Mouse (Mus musculus) MEL (cell line): Measurements from ENCODE around the gene Filip1l. TPM values are rescaled to one million over a fixed set of nuclear protein-coding genes. Genes with fewer than 3 reads are reported as not detected.

Source experiments
- BHLHE40 ChIP-seq: IDR thresholded peaks from 2 replicates; pipeline ENCODE4 v1.6.1; 2012; ENCODE audit warnings: low read depth, mild to moderate bottlenecking, inconsistent platforms, low read length, improper control_type of control experiment, borderline replicate concordance
- CHD1 ChIP-seq: IDR thresholded peaks from 2 replicates; pipeline ENCODE4 v1.6.1; 2012; ENCODE audit warnings: low read depth, mild to moderate bottlenecking, inconsistent platforms, low read length, improper control_type of control experiment
- E2F4 ChIP-seq: IDR thresholded peaks from 2 replicates; pipeline ENCODE4 v1.6.1; 2011; ENCODE audit warnings: low read depth, low read length, improper control_type of control experiment, borderline replicate concordance
- ELF1 ChIP-seq: IDR thresholded peaks from 2 replicates; pipeline ENCODE4 v1.6.1; 2014; ENCODE audit warnings: low read depth, mild to moderate bottlenecking, inconsistent platforms, low read length, improper control_type of control experiment, moderate library complexity
- EP300 ChIP-seq, 2 experiments: IDR thresholded peaks; 2 replicates each; pipeline ENCODE4 v1.6.1; 2011; ENCODE audit warnings: improper control_type of control experiment in 2 of 2, low read length in 2 of 2, low read depth in 1 of 2, mild to moderate bottlenecking in 1 of 2
- GABPA ChIP-seq: IDR thresholded peaks from 2 replicates; pipeline ENCODE4 v1.6.1; 2012; ENCODE audit warnings: low read depth, mild to moderate bottlenecking, inconsistent platforms, low read length, improper control_type of control experiment, moderate library complexity
- GATA1 ChIP-seq: IDR thresholded peaks from 2 replicates; pipeline ENCODE4 v1.6.1; 2011; ENCODE audit warnings: low read depth, low read length, improper control_type of control experiment
- HCFC1 ChIP-seq: IDR thresholded peaks from 2 replicates; pipeline ENCODE4 v1.6.1; 2012; ENCODE audit warnings: low read depth, mild to moderate bottlenecking, inconsistent platforms, low read length, improper control_type of control experiment, moderate library complexity
- JUND ChIP-seq: IDR thresholded peaks from 2 replicates; pipeline ENCODE4 v1.6.1; 2011; ENCODE audit warnings: low read depth, mild to moderate bottlenecking, improper control_type of control experiment, low read length
- MAFK ChIP-seq: IDR thresholded peaks from 2 replicates; pipeline ENCODE4 v1.6.1; 2011; ENCODE audit warnings: low read depth, mild to moderate bottlenecking, low read length, improper control_type of control experiment, borderline replicate concordance
- MAZ ChIP-seq: IDR thresholded peaks from 2 replicates; pipeline ENCODE4 v1.6.1; 2012; ENCODE audit warnings: low read depth, mild to moderate bottlenecking, inconsistent platforms, low read length, improper control_type of control experiment
- MXI1 ChIP-seq: IDR thresholded peaks from 2 replicates; pipeline ENCODE4 v1.6.1; 2011; ENCODE audit warnings: mild to moderate bottlenecking, low read depth, low read length, improper control_type of control experiment
- MYC ChIP-seq: IDR thresholded peaks from 2 replicates; pipeline ENCODE4 v1.6.1; 2011; ENCODE audit warnings: low read depth, mild to moderate bottlenecking, low read length, improper control_type of control experiment, moderate library complexity
- NELFE ChIP-seq: IDR thresholded peaks from 2 replicates; pipeline ENCODE4 v1.6.1; 2011; ENCODE audit warnings: low read depth, low read length, improper control_type of control experiment
- POLR2AphosphoS5 ChIP-seq: IDR thresholded peaks from 2 replicates; pipeline ENCODE4 v1.6.1; 2012; ENCODE audit warnings: low read depth, borderline replicate concordance, mild to moderate bottlenecking, inconsistent platforms, low read length, moderate library complexity, mixed read lengths
- RCOR1 ChIP-seq: IDR thresholded peaks from 2 replicates; pipeline ENCODE4 v1.6.1; 2012; ENCODE audit warnings: low read depth, mild to moderate bottlenecking, inconsistent platforms, low read length, improper control_type of control experiment
- SIN3A ChIP-seq: IDR thresholded peaks from 2 replicates; pipeline ENCODE4 v1.6.1; 2012; ENCODE audit warnings: low read length, improper control_type of control experiment, inconsistent platforms
- SMC3 ChIP-seq: IDR thresholded peaks from 2 replicates; pipeline ENCODE4 v1.6.1; 2011; ENCODE audit warnings: low read depth, low read length, improper control_type of control experiment
- TAL1 ChIP-seq: IDR thresholded peaks from 2 replicates; pipeline ENCODE4 v1.6.1; 2012; ENCODE audit warnings: mild to moderate bottlenecking, inconsistent platforms, low read length, moderate library complexity, mixed read lengths
- TBP ChIP-seq: IDR thresholded peaks from 2 replicates; pipeline ENCODE4 v1.8.0; 2011; ENCODE audit warnings: low read depth, low read length, improper control_type of control experiment
- TCF12 ChIP-seq: IDR thresholded peaks from 2 replicates; pipeline ENCODE4 v1.6.1; 2014; ENCODE audit warnings: low read depth, mild to moderate bottlenecking, inconsistent platforms, low read length, improper control_type of control experiment, moderate library complexity
- UBTF ChIP-seq: IDR thresholded peaks from 2 replicates; pipeline ENCODE4 v1.6.1; 2012; ENCODE audit warnings: low read depth, mild to moderate bottlenecking, inconsistent platforms, low read length, improper control_type of control experiment, moderate library complexity, borderline replicate concordance; ENCODE audit not compliant: insufficient read depth
- USF2 ChIP-seq, 2 experiments: IDR thresholded peaks; 2 replicates each; pipeline ENCODE4 v1.6.1; 2011 to 2012; ENCODE audit warnings: improper control_type of control experiment in 2 of 2, low read length in 2 of 2, borderline replicate concordance in 1 of 2, inconsistent platforms in 1 of 2, low read depth in 1 of 2, mild to moderate bottlenecking in 1 of 2; ENCODE audit not compliant: insufficient read depth in 1 of 2
- ZKSCAN1 ChIP-seq: IDR thresholded peaks from 2 replicates; pipeline ENCODE4 v1.6.1; 2012; ENCODE audit warnings: low read depth, mild to moderate bottlenecking, inconsistent platforms, low read length, improper control_type of control experiment, moderate library complexity
- ZMIZ1 ChIP-seq: IDR thresholded peaks from 2 replicates; pipeline ENCODE4 v1.6.1; 2012; ENCODE audit warnings: low read depth, mild to moderate bottlenecking, inconsistent platforms, low read length, improper control_type of control experiment, moderate library complexity
- polyA plus RNA-seq, 2 experiments: library from polyadenylated mRNA; stranded (reverse) in 1 of 2; unstranded in 1 of 2; fragments of >175 nt in 1 of 2; fragments of >200 nt in 1 of 2; gene quantifications; 2 replicates each; pipeline versions ENCODE4 v1.2.1 to v1.2.4; 2012; ENCODE audit warnings: low replicate concordance in 2 of 2, low read depth in 1 of 2; ENCODE audit not compliant: insufficient read length in 2 of 2, insufficient read depth in 1 of 2, missing spikeins in 1 of 2
- total RNA-seq: library from RNA; depleted of rRNA; stranded (reverse); fragments of 300-350 nt; gene quantifications from 2 replicates; pipeline ENCODE4 v1.2.3, GENCODE M21; 2012

The Filip1l gene
- total and polyA plus RNA-seq, 3 experiments, result 0.27 to 1.8 TPM; not detected in 1

- TF ChIP-seq UBTF (no peak), SMC3 (no peak), JUND (no peak), RCOR1 (no peak), ZKSCAN1 (no peak), USF2 (IDR thresholded peaks at IDR 0.05; ENCODE audit: borderline replicate concordance in 1 of 2, insufficient read depth in 1 of 2, low read depth in 1 of 2, low read length in 2 of 2) (no peak), ZMIZ1 (peak; percentile 79; the same call in 1 of the 2 replicates), SIN3A (peak; percentile 100), ELF1 (peak; percentile 86), NELFE (peak; percentile 61), MAFK (no peak), CHD1 (no peak), E2F4 (peak; percentile 82), MYC (peak; percentile 99), BHLHE40 (peak; percentile 93), POLR2AphosphoS5 (no peak), TCF12 (0 out of 2 replicates have a peak, but pooled peaks have one; percentile 5), GATA1 (no peak), TBP (peak; percentile 63; the same call in 1 of the 2 replicates), GABPA (no peak), TAL1 (no peak), HCFC1 (peak; percentile 95), EP300 (IDR thresholded peaks at IDR 0.05; ENCODE audit: low read depth in 1 of 2, low read length in 2 of 2) (no peak), MAZ (peak; percentile 57; the same call in 1 of the 2 replicates), MXI1 (peak; percentile 99)
- TF ChIP-seq, all 39 proteins: peak for 21
Observed at GRCm38 (mm10) chr16:57606444-57607227, 253.7 kb downstream of the Filip1l start, which contains the start of gene Cmss1 (continued).
